Comparison of ENCODE assay signal across 7 mouse cellular contexts in genomic region chr10:86777614-86778319, GRCm38 (mm10). TPM values are rescaled to one million over a fixed set of nuclear protein-coding genes. Genes with fewer than 3 reads are reported as not detected.
A peak's percentile ranks its signal among the peaks of the same experiment; 100 is the strongest.
DNase-seq lines count a peak whose midpoint lies in the region; ATAC-seq lines count a peak whose summit lies in the region.

No protein-coding gene starts in this region.

- H3K9me3 ChIP-seq in lung, embryonic 15.5 days = no peaks in the 10 kb centered on the region
- no peaks in the 10 kb centered on the region for H3K9me3 ChIP-seq in embryonic facial prominence, embryonic 14.5 days (ENCODE audit: control insufficient read depth, low read length)
- no peaks in the 10 kb centered on the region for H3K9me3 ChIP-seq in limb, embryonic 10.5 days (replicated peaks)
- no peaks in the 10 kb centered on the region for H3K9me3 ChIP-seq in neural tube, embryonic 15.5 days (replicated peaks)

- peak overlapping the region; percentile 96 for H3K4me2 ChIP-seq in lung, embryonic 15.5 days
- H3K4me2 ChIP-seq in embryonic facial prominence, embryonic 14.5 days (ENCODE audit: low read depth, low read length) = peak overlapping the region; percentile 89
- peak overlapping the region; percentile 83 for H3K4me2 ChIP-seq in neural tube, embryonic 15.5 days

- H3K4me1 ChIP-seq in lung, embryonic 15.5 days = peaks cover 25% of the 10 kb centered on the region
- peaks cover 7% of the 10 kb centered on the region; the same call in 1 of the 2 replicates for H3K4me1 ChIP-seq in embryonic facial prominence, embryonic 14.5 days (ENCODE audit: control insufficient read depth, insufficient read depth, low read length)
- peaks cover 48% of the 10 kb centered on the region for H3K4me1 ChIP-seq in limb, embryonic 10.5 days
- H3K4me1 ChIP-seq in neural tube, embryonic 15.5 days = peaks cover 34% of the 10 kb centered on the region

- DNase-seq in lung, adult 18-20 months = no peak
- no peak for DNase-seq in embryonic facial prominence, embryonic 14.5 days (ENCODE audit: low spot score)
- DNase-seq in limb, embryonic 10.5 days (ENCODE audit: low spot score) = no peak
- DNase-seq in adrenal gland, postnatal 4 days (ENCODE audit: low spot score in 2 of 2) = no peak
- no peak for DNase-seq in ovary, postnatal 10 days (ENCODE audit: low spot score)

- no peaks in the 10 kb centered on the region for H3K27me3 ChIP-seq in lung, embryonic 15.5 days
- H3K27me3 ChIP-seq in embryonic facial prominence, embryonic 14.5 days (replicated peaks; ENCODE audit: control insufficient read depth, insufficient read depth, low read length) = no peaks in the 10 kb centered on the region
- H3K27me3 ChIP-seq in limb, embryonic 10.5 days (ENCODE audit: low read depth, poor library complexity, severe bottlenecking) = peaks cover 22% of the 10 kb centered on the region
- no peaks in the 10 kb centered on the region for H3K27me3 ChIP-seq in neural tube, embryonic 15.5 days (replicated peaks)

- peak overlapping the region; percentile 58 for H3K27ac ChIP-seq in lung, embryonic 15.5 days
- H3K27ac ChIP-seq in embryonic facial prominence, embryonic 14.5 days (replicated peaks; ENCODE audit: low read depth, low read length) = no peak overlapping the region; the same call in 1 of the 2 replicates
- H3K27ac ChIP-seq in limb, embryonic 10.5 days = peak overlapping the region; percentile 84
- H3K27ac ChIP-seq in neural tube, embryonic 15.5 days (replicated peaks) = peak overlapping the region; percentile 51

- peak overlapping the region; percentile 49 for H3K9ac ChIP-seq in lung, embryonic 15.5 days
- peak overlapping the region; percentile 75 for H3K9ac ChIP-seq in embryonic facial prominence, embryonic 14.5 days (ENCODE audit: low read depth, low read length)
- H3K9ac ChIP-seq in neural tube, embryonic 15.5 days (replicated peaks) = peak overlapping the region; percentile 50; the same call in 1 of the 2 replicates

- ATAC-seq in lung, embryonic 15.5 days (ENCODE audit: borderline replicate concordance, extremely low read depth, low FRiP score, low TSS enrichment) = no peak
- ATAC-seq in embryonic facial prominence, embryonic 14.5 days (ENCODE audit: low read depth) = no peak
- no peak for ATAC-seq in neural tube, embryonic 15.5 days (ENCODE audit: low FRiP score)

- 48% methylated on average over 19 of the region's 19 CpGs for WGBS in lung, embryonic 15.5 days
- 45% methylated on average over 19 of the region's 19 CpGs for WGBS in embryonic facial prominence, embryonic 14.5 days
- WGBS in limb, embryonic 10.5 days = 42% methylated on average over 19 of the region's 19 CpGs
- WGBS in neural tube, embryonic 15.5 days = 35% methylated on average over 19 of the region's 19 CpGs

- peak overlapping the region; percentile 61 for H3K4me3 ChIP-seq in lung, embryonic 15.5 days
- peak overlapping the region; percentile 66 for H3K4me3 ChIP-seq in embryonic facial prominence, embryonic 14.5 days (ENCODE audit: low read depth, low read length)
- H3K4me3 ChIP-seq in limb, embryonic 10.5 days = peak overlapping the region; percentile 76
- peak overlapping the region; percentile 64 for H3K4me3 ChIP-seq in neural tube, embryonic 15.5 days (replicated peaks)

- H3K36me3 ChIP-seq in lung, embryonic 15.5 days = no peaks in the 10 kb centered on the region
- no peaks in the 10 kb centered on the region for H3K36me3 ChIP-seq in embryonic facial prominence, embryonic 14.5 days (ENCODE audit: control insufficient read depth, insufficient read depth, low read length)
- H3K36me3 ChIP-seq in limb, embryonic 10.5 days = no peaks in the 10 kb centered on the region
- no peaks in the 10 kb centered on the region for H3K36me3 ChIP-seq in neural tube, embryonic 15.5 days

RNA-seq across cellular contexts. Expression of gene Nt5dc3, which starts 1.0 kb away (rescaled TPM):
- 1.4 and 1.5 TPM in 2 replicates for polyA plus RNA-seq in lung, embryonic 15.5 days (2015; fragmentation: Nextera tagmentation; extraction: Ambion mirVana)
- polyA plus RNA-seq in embryonic facial prominence, embryonic 14.5 days (2014; fragmentation: Nextera tagmentation; extraction: Ambion mirVana) = 2.3 TPM in 2 replicates
- polyA plus RNA-seq in limb, embryonic 10.5 days (2016; fragmentation: Nextera tagmentation; extraction: Ambion mirVana) = 0.53 and 0.55 TPM in 2 replicates
- 8.0 and 9.9 TPM in 2 replicates for polyA plus RNA-seq in neural tube, embryonic 15.5 days (2015; fragmentation: Nextera tagmentation; extraction: Ambion mirVana)
- 10 to 100 TPM; 23.4 to 25.5 TPM for total RNA-seq in adrenal gland, postnatal 4 days (2021)

RNA-seq across cellular contexts. Expression of gene Gm49358, which starts 14.0 kb away (rescaled TPM):
- polyA plus RNA-seq in lung, embryonic 15.5 days (2015; fragmentation: Nextera tagmentation; extraction: Ambion mirVana) = not detected in 2 replicates
- not detected in 2 replicates for polyA plus RNA-seq in embryonic facial prominence, embryonic 14.5 days (2014; fragmentation: Nextera tagmentation; extraction: Ambion mirVana)
- not detected in 2 replicates for polyA plus RNA-seq in limb, embryonic 10.5 days (2016; fragmentation: Nextera tagmentation; extraction: Ambion mirVana)
- not detected in 2 replicates for polyA plus RNA-seq in neural tube, embryonic 15.5 days (2015; fragmentation: Nextera tagmentation; extraction: Ambion mirVana)
- 1 to 10 TPM; 4.8 to 6.2 TPM for total RNA-seq in adrenal gland, postnatal 4 days (2021)
